Mouse (Mus musculus) adrenal gland, postnatal 25 days (tissue): ENCODE results near the gene Smap1. TPM values are rescaled to one million over a fixed set of nuclear protein-coding genes. Genes with fewer than 3 reads are reported as not detected.

Experiments used
- DNase-seq: peaks from one replicate; pipeline ENCODE4 v3.0.0; 2021; ENCODE audit warnings: mixed read lengths
- total RNA-seq: library from RNA; stranded (reverse); gene quantifications from 2 replicates; pipeline ENCODE4 v1.2.3, GENCODE M21; 2021

Gene Smap1
- total RNA-seq, 1 experiment from 2014 or later, result 76.1 TPM

DNA sequence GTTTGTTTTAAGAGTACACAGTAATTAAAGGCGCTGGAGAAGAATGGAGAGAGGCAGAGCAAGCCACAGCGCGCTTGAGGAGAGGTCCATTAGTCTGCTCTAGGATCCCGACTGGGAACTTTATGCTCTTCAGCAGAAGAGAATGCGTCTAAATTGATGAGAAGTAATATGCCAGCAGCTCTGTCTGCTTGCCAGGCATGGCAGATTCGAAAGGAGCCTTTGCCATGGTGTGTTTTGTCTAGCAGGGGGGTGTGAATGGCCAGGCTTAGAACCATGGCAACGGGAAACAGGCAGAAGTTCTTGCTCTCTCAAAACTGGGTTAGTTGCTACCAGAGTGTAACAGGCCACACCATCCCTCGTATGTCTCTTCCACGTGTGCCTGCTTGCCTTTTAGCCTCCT is 87.3 kb downstream of the Smap1 start:
- DNase-seq, result no peak

DNA sequence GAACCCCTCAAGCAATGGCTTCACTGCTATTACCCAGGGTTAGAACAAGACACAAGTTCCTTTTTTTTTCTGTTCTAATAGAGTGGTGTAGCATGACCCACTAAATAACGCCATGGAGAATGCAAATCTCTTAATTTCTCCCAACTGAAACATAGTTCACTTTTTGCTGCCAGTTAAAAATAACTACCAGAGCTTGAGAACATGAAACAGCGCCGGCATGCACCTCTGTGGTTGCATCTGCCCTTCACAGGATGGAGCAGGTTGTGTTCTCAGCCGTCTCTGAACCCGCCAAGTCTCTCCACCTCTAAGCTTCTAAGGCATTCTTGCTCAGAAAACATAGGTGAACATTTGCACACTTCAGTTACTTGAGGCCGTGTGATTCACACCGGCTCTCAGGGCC is 87.9 kb downstream of the Smap1 start:
- no peak for DNase-seq

DNA sequence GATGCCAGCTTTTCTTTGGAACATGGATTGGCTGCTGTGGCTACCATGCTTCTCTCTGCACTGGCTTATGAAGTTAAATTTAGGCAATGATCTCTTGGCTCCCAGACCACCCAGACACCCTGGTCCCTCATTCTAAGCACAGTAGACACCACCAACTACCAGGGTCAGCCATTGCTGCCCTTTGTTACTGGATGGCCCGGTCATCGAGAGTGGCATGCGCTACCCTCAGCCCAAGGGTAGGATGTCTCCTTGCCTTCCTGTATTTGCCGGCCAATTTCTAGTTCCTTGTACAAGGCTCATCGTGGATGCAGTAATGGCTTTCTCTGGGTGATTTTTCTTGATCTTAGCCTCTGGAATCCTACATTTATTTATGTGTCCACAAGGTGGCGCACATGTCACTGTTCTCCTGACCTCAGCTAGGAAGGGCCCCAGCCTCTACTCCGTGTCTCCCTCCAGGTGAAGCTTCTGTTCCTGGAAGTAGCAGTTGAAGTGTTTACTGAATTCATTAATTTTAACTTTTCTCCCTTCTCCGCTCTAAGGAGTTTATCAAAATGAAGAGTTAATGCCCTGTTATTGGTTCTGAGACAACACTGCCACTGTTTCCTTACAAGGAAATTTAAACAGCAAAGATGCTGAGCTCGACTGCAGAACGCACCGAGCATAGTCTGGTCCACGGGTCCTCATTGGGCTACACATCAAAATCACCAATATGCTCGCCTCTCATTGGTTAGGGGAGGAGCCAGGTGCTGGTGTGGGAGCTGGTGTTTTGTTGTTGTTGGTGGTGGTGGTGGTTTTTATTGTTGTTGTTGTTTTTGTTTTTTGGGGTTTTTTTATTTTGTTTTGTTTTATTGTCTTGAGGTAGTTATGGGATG is 95.0 kb downstream of the Smap1 start:
- peak; percentile 28 for DNase-seq

DNA sequence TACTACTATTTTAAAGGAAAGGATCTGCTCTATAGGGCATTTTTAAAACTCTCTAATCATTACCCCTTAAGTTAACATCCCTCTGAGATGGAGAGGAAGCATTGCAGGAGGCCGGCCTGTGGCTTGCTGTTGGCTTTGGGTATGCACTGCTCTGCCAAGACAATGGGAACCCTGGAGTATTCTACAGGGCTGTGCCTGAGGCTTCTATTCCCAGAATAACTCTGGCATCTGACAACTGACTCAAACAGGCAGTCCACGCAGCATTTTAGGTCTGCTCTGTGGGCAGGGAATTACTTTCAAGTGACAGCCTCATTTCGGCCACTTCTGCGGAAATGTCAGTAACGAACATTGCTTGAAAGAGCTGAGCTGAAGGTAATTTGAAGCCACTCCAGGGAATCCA is 100.5 kb downstream of the Smap1 start:
- no peak for DNase-seq

DNA sequence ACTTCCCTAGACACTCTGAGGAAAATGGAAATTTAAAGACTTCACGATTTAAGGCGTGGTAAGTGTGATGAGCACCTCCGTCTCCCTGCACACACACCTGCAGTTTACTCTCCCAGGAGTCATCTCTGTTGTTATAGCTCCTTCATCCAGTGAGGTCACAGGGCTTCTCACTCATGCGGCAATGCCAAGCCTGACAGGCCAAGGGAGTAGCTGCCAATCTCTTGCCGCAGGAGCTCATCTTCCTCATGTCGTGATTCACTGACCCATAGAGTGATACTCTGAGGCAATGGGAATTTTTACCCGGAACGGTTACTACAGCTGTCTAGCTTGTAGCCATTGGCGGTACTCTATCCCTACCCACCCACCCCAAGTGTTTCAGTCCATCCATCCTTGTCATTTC is 123.8 kb downstream of the Smap1 start:
- no peak for DNase-seq

Other genes with a start within 250 kb of the Smap1 start
- not detected in 2 replicates for gene B3gat2, start 160.6 kb downstream of the Smap1 start, total RNA-seq
- 59.7 and 68.2 TPM in 2 replicates for gene Sdhaf4, start 83.3 kb upstream of the Smap1 start, total RNA-seq
- 21.5 and 22.8 TPM in 2 replicates for gene Fam135a, start 178.0 kb upstream of the Smap1 start, total RNA-seq